Mouse (Mus musculus) erythroblast, embryonic 14.5 days (primary cell): ENCODE measurements around the gene Rdx. TPM values are rescaled to one million over a fixed set of nuclear protein-coding genes. Genes with fewer than 3 reads are reported as not detected.

Experiments
- H3K27me3 ChIP-seq: 2 replicates; pipeline ENCODE4 v1.6.1; 2012; ENCODE audit warnings: inconsistent platforms; ENCODE audit not compliant: control insufficient read depth
- H3K36me3 ChIP-seq: 2 replicates; pipeline ENCODE4 v1.6.1; 2012; ENCODE audit warnings: mild to moderate bottlenecking, inconsistent platforms; ENCODE audit not compliant: control insufficient read depth
- H3K4me1 ChIP-seq: 2 replicates; pipeline ENCODE4 v1.6.1; 2012; ENCODE audit warnings: inconsistent platforms; ENCODE audit not compliant: control insufficient read depth
- H3K4me3 ChIP-seq: replicated peaks from 2 replicates; pipeline ENCODE3; 2012; ENCODE audit warnings: moderate library complexity, mild to moderate bottlenecking, inconsistent platforms
- H3K9me3 ChIP-seq: 2 replicates; pipeline ENCODE4 v1.6.1; 2012; ENCODE audit warnings: low read length, inconsistent platforms, mixed read lengths; ENCODE audit not compliant: control insufficient read depth
- GATA1 ChIP-seq: IDR thresholded peaks from 2 replicates; pipeline ENCODE4 v1.6.1; 2012; ENCODE audit warnings: low read length, inconsistent platforms, mixed read lengths
- TAL1 ChIP-seq: IDR thresholded peaks from 3 replicates; pipeline ENCODE4 v1.6.1; 2012; ENCODE audit warnings: low read length, inconsistent platforms, mixed read lengths
- polyA plus RNA-seq: library from polyadenylated mRNA; stranded (reverse); fragments of >175 nt; gene quantifications from 2 replicates; pipeline ENCODE4 v1.2.3, GENCODE M21; 2012

The Rdx gene
- polyA plus RNA-seq, 1 experiment = 2.4 TPM

- no peak overlapping the region for H3K4me3 ChIP-seq
- no peaks in the 10 kb centered on the region for H3K27me3 ChIP-seq
- no peaks in the 10 kb centered on the region for H3K9me3 ChIP-seq
- H3K4me1 ChIP-seq = peaks cover 3% of the 10 kb centered on the region; the same call in 1 of the 2 replicates
- peaks cover 2% of the 10 kb centered on the region; the same call in 1 of the 2 replicates for H3K36me3 ChIP-seq
- TF ChIP-seq GATA1 (no peak), TAL1 (no peak)
Measured at GRCm38 (mm10) chr9:52119212-52119611, 72.2 kb downstream of the Rdx start.

- TF ChIP-seq GATA1 = no peak
- no peak for TF ChIP-seq TAL1
- no peaks in the 10 kb centered on the region for H3K27me3 ChIP-seq
- H3K36me3 ChIP-seq = no peaks in the 10 kb centered on the region
- no peaks in the 10 kb centered on the region for H3K9me3 ChIP-seq
- H3K4me3 ChIP-seq = no peak overlapping the region
- no peaks in the 10 kb centered on the region for H3K4me1 ChIP-seq
Measured at GRCm38 (mm10) chr9:52125225-52125624, 78.3 kb downstream of the Rdx start.

- Histone ChIP-seq H3K9me3 (no peaks in the 10 kb centered on the region), H3K4me3 (no peak overlapping the region), H3K36me3 (no peaks in the 10 kb centered on the region), H3K4me1 (no peaks in the 10 kb centered on the region), H3K27me3 (no peaks in the 10 kb centered on the region)
- TF ChIP-seq TAL1 (no peak), GATA1 (no peak)
Measured at GRCm38 (mm10) chr9:52130348-52130747, 83.4 kb downstream of the Rdx start.

DNA sequence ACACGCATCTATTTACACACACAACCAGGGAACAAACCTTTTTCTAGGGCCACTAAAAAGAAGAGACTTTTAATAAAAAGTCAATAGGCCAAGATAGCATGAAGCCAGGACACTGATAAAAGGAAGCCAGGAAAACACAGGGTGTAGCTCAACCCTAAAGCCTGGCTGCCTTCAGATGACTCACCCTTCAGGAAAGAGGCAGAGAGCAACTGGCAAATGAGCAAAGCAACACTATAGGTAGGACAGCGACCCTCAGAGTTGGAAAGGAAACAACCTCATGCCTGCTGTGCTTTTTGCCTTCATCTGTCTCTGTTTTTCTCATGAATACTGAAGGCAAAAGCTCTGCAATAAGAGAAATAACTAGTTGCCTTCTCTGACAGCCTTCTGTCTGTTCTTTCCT lies 85.8 kb downstream of the Rdx start:
- H3K4me3 ChIP-seq = no peak overlapping the region
- no peaks in the 10 kb centered on the region for H3K36me3 ChIP-seq
- no peaks in the 10 kb centered on the region for H3K9me3 ChIP-seq
- H3K4me1 ChIP-seq = no peaks in the 10 kb centered on the region
- TF ChIP-seq GATA1 (no peak), TAL1 (no peak)
- H3K27me3 ChIP-seq = no peaks in the 10 kb centered on the region

Other genes starting within 250 kb of the Rdx start
- 0.21 and 0.72 TPM in 2 replicates for gene Fdx1, start 83.6 kb upstream of the Rdx start, polyA plus RNA-seq
- gene Zc3h12c, start 121.4 kb downstream of the Rdx start, polyA plus RNA-seq = not detected in 2 replicates